Mouse (Mus musculus) ES-Bruce4 (cell line): ENCODE results near the gene Osbpl9. TPM values are rescaled to one million over a fixed set of nuclear protein-coding genes. Genes with fewer than 3 reads are reported as not detected.

Source experiments
- H3K27ac ChIP-seq: 2 replicates; pipeline ENCODE4 v1.5.1; 2012; ENCODE audit warnings: low read length, inconsistent platforms; ENCODE audit not compliant: insufficient read depth
- H3K27me3 ChIP-seq: 2 replicates; pipeline ENCODE4 v1.6.1; 2012; ENCODE audit warnings: mild to moderate bottlenecking, low read length, inconsistent platforms; ENCODE audit not compliant: control insufficient read depth, poor library complexity, insufficient read depth, severe bottlenecking
- H3K36me3 ChIP-seq: 2 replicates; pipeline ENCODE4 v1.6.1; 2012; ENCODE audit warnings: inconsistent platforms, mild to moderate bottlenecking, low read length, moderate library complexity; ENCODE audit not compliant: control insufficient read depth, poor library complexity, insufficient read depth, severe bottlenecking
- H3K4me1 ChIP-seq: one replicate; pipeline ENCODE4 v1.8.1; 2011; ENCODE audit warnings: low read length; ENCODE audit not compliant: control insufficient read depth, insufficient read depth
- H3K4me3 ChIP-seq: 2 replicates; pipeline ENCODE4 v1.5.1; 2011; ENCODE audit warnings: low read depth, mild to moderate bottlenecking, low read length
- H3K9ac ChIP-seq: 2 replicates; pipeline ENCODE4 v1.6.1; 2012; ENCODE audit warnings: low read depth, mild to moderate bottlenecking, inconsistent platforms; ENCODE audit not compliant: poor library complexity, severe bottlenecking
- H3K9me3 ChIP-seq: replicated peaks from 2 replicates; pipeline ENCODE4 v1.6.1; 2012; ENCODE audit warnings: mild to moderate bottlenecking, low read length, inconsistent platforms; ENCODE audit not compliant: control insufficient read depth, poor library complexity, insufficient read depth, severe bottlenecking
- CTCF ChIP-seq: IDR thresholded peaks from one replicate; pipeline ENCODE4 v1.8.1; 2011; ENCODE audit warnings: low read depth, low read length
- EP300 ChIP-seq: IDR thresholded peaks from 2 replicates; pipeline ENCODE4 v1.6.1; 2011; ENCODE audit warnings: low read depth, low read length; ENCODE audit not compliant: insufficient read depth
- POLR2A ChIP-seq: IDR thresholded peaks from one replicate; pipeline ENCODE4 v1.8.1; 2011; ENCODE audit warnings: low read length; ENCODE audit not compliant: insufficient read depth
- polyA plus RNA-seq: library from polyadenylated mRNA; stranded (reverse); fragments of >200 nt; gene quantifications from 2 replicates; pipeline ENCODE4 v1.2.4, GENCODE M21; 2011; ENCODE audit warnings: low read depth; ENCODE audit not compliant: missing spikeins, insufficient read depth, insufficient read length

Gene Osbpl9
- polyA plus RNA-seq, 1 experiment, result 83.3 TPM

- Histone ChIP-seq H3K27me3 (no peaks in the 10 kb centered on the region), H3K4me3 (no peak overlapping the region), H3K36me3 (no peaks in the 10 kb centered on the region), H3K27ac (no peak overlapping the region), H3K4me1 (peaks cover 3% of the 10 kb centered on the region), H3K9me3 (no peaks in the 10 kb centered on the region), H3K9ac (no peak overlapping the region)
- TF ChIP-seq CTCF, result no peak
- TF ChIP-seq EP300, result no peak
- TF ChIP-seq POLR2A, result no peak
Observed at GRCm38 (mm10) chr4:109173775-109174440, 28.2 kb downstream of the Osbpl9 start.

GRCm38 (mm10) chr4:109173369-109173768 is 28.7 kb downstream of the Osbpl9 start:
- Histone ChIP-seq H3K9ac (no peak overlapping the region), H3K36me3 (no peaks in the 10 kb centered on the region), H3K27ac (no peak overlapping the region), H3K4me3 (no peak overlapping the region), H3K9me3 (no peaks in the 10 kb centered on the region), H3K27me3 (no peaks in the 10 kb centered on the region), H3K4me1 (peaks cover 3% of the 10 kb centered on the region)
- TF ChIP-seq POLR2A (no peak), CTCF (no peak), EP300 (no peak)

- H3K4me1 ChIP-seq, result no peaks in the 10 kb centered on the region
- no peak overlapping the region for H3K4me3 ChIP-seq
- no peak overlapping the region for H3K9ac ChIP-seq
- H3K27ac ChIP-seq, result no peak overlapping the region
- TF ChIP-seq EP300 (no peak), CTCF (peak; percentile 20)
- no peaks in the 10 kb centered on the region for H3K27me3 ChIP-seq
- H3K9me3 ChIP-seq, result no peaks in the 10 kb centered on the region
- H3K36me3 ChIP-seq, result no peaks in the 10 kb centered on the region
Observed at GRCm38 (mm10) chr4:109165521-109166173, 36.4 kb downstream of the Osbpl9 start.

- Histone ChIP-seq H3K4me3 (0 out of 2 replicates have a peak overlapping the region, but pooled peaks have one; percentile 2), H3K9ac (no peak overlapping the region), H3K27ac (no peak overlapping the region)
Observed at GRCm38 (mm10) chr4:109156481-109157261, 45.4 kb downstream of the Osbpl9 start.

GRCm38 (mm10) chr4:109156073-109156472 is 46.0 kb downstream of the Osbpl9 start:
- Histone ChIP-seq H3K9me3 (no peaks in the 10 kb centered on the region), H3K4me3 (no peak overlapping the region), H3K36me3 (no peaks in the 10 kb centered on the region), H3K27me3 (no peaks in the 10 kb centered on the region), H3K27ac (no peak overlapping the region), H3K9ac (no peak overlapping the region), H3K4me1 (peaks cover 2% of the 10 kb centered on the region)
- TF ChIP-seq CTCF (no peak), EP300 (no peak), POLR2A (no peak)

More at GRCm38 (mm10) chr4:109156481-109157261, 45.4 kb downstream of the Osbpl9 start:
- Histone ChIP-seq H3K27me3 (no peaks in the 10 kb centered on the region), H3K9me3 (no peaks in the 10 kb centered on the region), H3K4me1 (peaks cover 2% of the 10 kb centered on the region), H3K36me3 (no peaks in the 10 kb centered on the region)
- TF ChIP-seq CTCF, result no peak
- no peak for TF ChIP-seq EP300
- TF ChIP-seq POLR2A, result no peak

- TF ChIP-seq CTCF (no peak), POLR2A (no peak), EP300 (peak; percentile 60; the same call in 1 of the 2 replicates)
- H3K4me1 ChIP-seq, result peaks cover 2% of the 10 kb centered on the region
- no peaks in the 10 kb centered on the region for H3K9me3 ChIP-seq
- H3K9ac ChIP-seq, result no peak overlapping the region
- H3K27ac ChIP-seq, result peak overlapping the region; percentile 53; the same call in 1 of the 2 replicates
- no peaks in the 10 kb centered on the region for H3K36me3 ChIP-seq
- H3K27me3 ChIP-seq, result no peaks in the 10 kb centered on the region
- no peak overlapping the region for H3K4me3 ChIP-seq
Observed at GRCm38 (mm10) chr4:109150214-109150613, 51.9 kb downstream of the Osbpl9 start.
